Mouse (Mus musculus) heart, adult 2 months (tissue): ENCODE measurements at regions not wholly inside any gene's neighbourhood (a gene's known extent, or its start where the extent isn't known, plus 50 kb on each side); places are given as distances from the start of the nearest gene placed in this dataset.

ENCODE experiments used
- CTCF ChIP-seq: fragments of 200-600 bp; IDR thresholded peaks from 2 replicates; pipeline ENCODE4 v1.8.1; 2022; ENCODE audit warnings: antibody characterized with exemption, mild to moderate bottlenecking, moderate library complexity
- EP300 ChIP-seq: fragments of 200-500 bp; IDR thresholded peaks from 2 replicates; pipeline ENCODE4 v1.6.1; 2011; ENCODE audit warnings: low read depth, low read length, control low read depth; ENCODE audit not compliant: insufficient read depth
- POLR2A ChIP-seq: fragments of 200-500 bp; IDR thresholded peaks from 2 replicates; pipeline ENCODE4 v1.6.1; 2011; ENCODE audit warnings: mild to moderate bottlenecking, low read depth, low read length, control low read depth; ENCODE audit not compliant: insufficient read depth

- TF ChIP-seq CTCF, result no peak
- TF ChIP-seq EP300, result no peak
- TF ChIP-seq POLR2A, result no peak
Observed at GRCm38 (mm10) chr4:55696428-55696827, 164.2 kb upstream of the Klf4 start.
